Mouse (Mus musculus) bone marrow macrophage, adult 2 months (primary cell): ENCODE data around the gene Chd6. TPM values are rescaled to one million over a fixed set of nuclear protein-coding genes. Genes with fewer than 3 reads are reported as not detected.

Source experiments
- H3K27ac ChIP-seq: 2 replicates; pipeline ENCODE4 v1.5.1; 2012; ENCODE audit warnings: low read depth, low read length; ENCODE audit not compliant: insufficient read depth
- H3K4me1 ChIP-seq: 2 replicates; pipeline ENCODE4 v1.6.1; 2012; ENCODE audit warnings: low read length; ENCODE audit not compliant: control insufficient read depth, insufficient read depth
- H3K4me3 ChIP-seq: 2 replicates; pipeline ENCODE4 v1.5.1; 2012; ENCODE audit warnings: mild to moderate bottlenecking, low read length, moderate library complexity; ENCODE audit not compliant: insufficient read depth
- CTCF ChIP-seq: IDR thresholded peaks from 2 replicates; pipeline ENCODE4 v1.5.1; 2012; ENCODE audit warnings: low read depth, mild to moderate bottlenecking, low read length, moderate library complexity
- POLR2A ChIP-seq: IDR thresholded peaks from 2 replicates; pipeline ENCODE4 v1.6.1; 2012; ENCODE audit warnings: mild to moderate bottlenecking, low read depth, low read length, borderline replicate concordance
- polyA plus RNA-seq: library from polyadenylated mRNA; stranded (reverse); fragments of >200 nt; gene quantifications from 2 replicates; pipeline ENCODE4 v1.2.4, GENCODE M21; 2012; ENCODE audit not compliant: missing spikeins, insufficient read depth, insufficient read length

Gene Chd6
- polyA plus RNA-seq, 1 experiment, result 24.2 TPM

GRCm38 (mm10) chr2:160940930-160941709 lies 167.8 kb downstream of the Chd6 start:
- no peaks in the 10 kb centered on the region for H3K4me1 ChIP-seq
- no peak overlapping the region for H3K27ac ChIP-seq
- TF ChIP-seq POLR2A (no peak), CTCF (no peak)

GRCm38 (mm10) chr2:160934451-160934850 lies 174.4 kb downstream of the Chd6 start:
- Histone ChIP-seq H3K27ac (no peak overlapping the region), H3K4me1 (no peaks in the 10 kb centered on the region), H3K4me3 (no peak overlapping the region)
- TF ChIP-seq CTCF, result no peak
- TF ChIP-seq POLR2A, result no peak

More at GRCm38 (mm10) chr2:160940930-160941709, 167.8 kb downstream of the Chd6 start:
- no peak overlapping the region for H3K4me3 ChIP-seq

DNA sequence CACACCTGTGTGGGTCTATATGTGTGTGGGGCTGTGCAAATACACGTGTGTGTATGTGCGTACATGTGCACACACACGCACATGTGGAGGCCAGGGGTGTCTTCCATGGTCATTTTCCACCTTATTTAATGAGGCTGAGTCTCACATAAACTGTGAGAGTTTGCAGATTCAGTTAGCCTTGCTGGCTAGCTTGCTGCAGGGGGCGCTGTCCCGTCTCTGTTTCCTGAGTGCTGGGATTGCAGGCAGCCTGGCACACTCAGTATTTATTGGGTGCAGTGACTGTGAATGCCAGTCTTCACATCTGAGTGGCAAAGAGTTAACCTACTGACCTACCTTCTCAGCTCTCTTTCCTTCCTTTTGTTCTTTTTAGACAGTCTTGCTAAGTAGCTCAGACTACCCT lies 175.0 kb downstream of the Chd6 start:
- H3K4me3 ChIP-seq, result no peak overlapping the region
- no peak for TF ChIP-seq POLR2A
- TF ChIP-seq CTCF, result no peak
- H3K27ac ChIP-seq, result no peak overlapping the region
- H3K4me1 ChIP-seq, result no peaks in the 10 kb centered on the region

DNA sequence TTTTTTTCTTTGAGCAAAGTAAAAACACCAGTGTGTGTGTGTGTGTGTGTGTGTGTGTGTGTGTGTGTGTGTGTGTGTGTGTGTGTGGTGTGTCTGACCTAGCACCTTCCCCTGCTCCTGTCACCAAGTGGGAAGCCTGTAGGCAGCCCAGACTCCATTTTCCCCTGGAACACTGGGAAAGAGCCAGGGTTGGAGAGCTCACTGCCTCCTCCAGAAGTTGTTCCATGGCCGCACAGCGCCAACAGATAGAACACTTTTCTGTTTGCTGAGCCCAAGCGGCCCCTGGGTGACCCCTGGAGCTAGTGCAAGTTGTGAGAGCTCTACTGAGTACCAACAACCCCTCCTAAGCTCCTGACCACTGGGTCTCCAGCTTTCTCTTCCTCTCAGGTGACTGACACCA lies 175.9 kb downstream of the Chd6 start:
- no peak overlapping the region for H3K4me3 ChIP-seq
- H3K27ac ChIP-seq, result no peak overlapping the region
- TF ChIP-seq POLR2A (no peak), CTCF (no peak)
- no peaks in the 10 kb centered on the region for H3K4me1 ChIP-seq

- no peak for TF ChIP-seq CTCF
- no peak for TF ChIP-seq POLR2A
- H3K4me3 ChIP-seq, result no peak overlapping the region
- no peaks in the 10 kb centered on the region for H3K4me1 ChIP-seq
- H3K27ac ChIP-seq, result no peak overlapping the region
Measured at GRCm38 (mm10) chr2:160932325-160932724, 176.6 kb downstream of the Chd6 start.

- no peak overlapping the region for H3K4me3 ChIP-seq
- TF ChIP-seq POLR2A, result no peak
- no peak overlapping the region for H3K27ac ChIP-seq
- H3K4me1 ChIP-seq, result no peaks in the 10 kb centered on the region
Measured at GRCm38 (mm10) chr2:160931378-160931777, 177.5 kb downstream of the Chd6 start.

DNA sequence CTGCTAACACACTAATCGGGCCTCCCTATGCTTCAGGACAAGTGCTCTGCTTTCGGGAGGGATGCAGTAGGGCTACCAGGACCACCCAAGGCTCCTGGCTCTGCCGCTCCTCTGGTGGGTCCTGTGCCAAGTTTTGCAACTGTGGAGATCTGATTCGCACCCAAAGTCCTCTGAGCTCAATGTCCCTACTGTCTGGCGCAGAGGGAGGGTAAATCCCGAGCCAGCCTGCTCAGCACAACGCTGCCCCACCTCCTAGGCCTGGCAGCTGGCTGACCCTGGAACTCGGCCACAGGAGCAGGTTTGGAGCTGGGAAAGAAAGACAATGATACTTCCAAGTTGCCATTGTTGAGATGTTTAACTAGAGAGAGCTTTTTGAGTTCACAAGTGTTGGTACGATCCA lies 183.7 kb downstream of the Chd6 start:
- H3K4me3 ChIP-seq, result no peak overlapping the region
- no peak overlapping the region for H3K27ac ChIP-seq
- TF ChIP-seq POLR2A (no peak), CTCF (no peak)
- H3K4me1 ChIP-seq, result no peaks in the 10 kb centered on the region

- Histone ChIP-seq H3K4me3 (no peak overlapping the region), H3K4me1 (no peaks in the 10 kb centered on the region), H3K27ac (no peak overlapping the region)
- TF ChIP-seq CTCF (no peak), POLR2A (no peak)
Measured at GRCm38 (mm10) chr2:160921285-160921684, 187.6 kb downstream of the Chd6 start.

DNA sequence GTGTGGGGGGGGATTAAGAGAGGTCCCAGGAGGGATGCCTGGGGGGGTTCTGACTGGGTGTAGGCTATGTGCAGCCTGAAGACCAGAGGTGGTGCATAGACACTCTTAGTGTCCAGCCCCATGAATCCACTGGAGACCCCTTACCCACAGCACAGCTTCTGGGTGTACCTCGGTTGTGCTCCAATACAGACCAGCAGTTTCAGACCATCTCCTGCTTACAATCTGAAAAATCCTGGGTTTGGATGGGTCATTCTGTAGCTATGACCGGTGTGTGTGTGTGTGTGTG lies 190.0 kb downstream of the Chd6 start:
- H3K4me3 ChIP-seq, result no peak overlapping the region
- no peaks in the 10 kb centered on the region for H3K4me1 ChIP-seq
- no peak overlapping the region for H3K27ac ChIP-seq
- no peak for TF ChIP-seq POLR2A
- no peak for TF ChIP-seq CTCF

DNA sequence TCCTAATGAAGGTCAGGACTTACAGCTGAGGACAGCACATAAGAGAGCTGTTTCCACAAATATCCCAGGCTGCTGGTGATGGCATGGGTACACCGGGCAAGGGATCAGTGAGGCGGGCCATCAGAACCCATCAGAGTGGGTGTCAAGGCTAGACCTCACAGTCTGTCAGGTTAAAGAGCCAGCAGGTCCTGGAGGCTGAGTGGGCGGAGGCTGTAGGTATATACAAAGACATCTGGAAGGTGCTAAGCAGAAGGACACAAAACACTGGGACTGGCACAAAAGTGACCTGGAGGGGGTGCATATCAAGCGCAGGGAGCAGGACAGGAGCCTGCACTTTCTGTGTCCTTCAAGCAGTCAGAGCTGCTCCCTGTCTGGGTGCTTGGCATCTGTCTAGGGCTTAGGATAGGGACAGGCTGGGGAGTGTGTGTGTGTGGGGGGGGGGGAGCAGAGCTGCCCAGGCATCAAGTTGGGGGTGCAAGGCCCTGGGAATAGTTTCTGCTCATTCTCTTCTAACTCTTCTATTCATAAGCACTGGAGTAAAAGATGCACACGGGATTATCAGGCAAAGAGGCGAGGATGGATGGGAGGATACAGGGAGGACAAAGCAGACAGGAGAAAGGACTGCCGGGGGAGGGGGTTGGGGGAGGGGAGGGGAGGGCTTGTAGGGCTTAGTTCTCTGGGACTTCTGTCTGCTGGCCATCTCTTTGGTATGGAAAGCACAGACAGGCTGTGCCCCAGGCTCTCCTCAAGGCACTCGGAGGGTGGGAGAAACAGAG lies 190.5 kb downstream of the Chd6 start:
- Histone ChIP-seq H3K4me1 (no peaks in the 10 kb centered on the region), H3K27ac (no peak overlapping the region), H3K4me3 (no peak overlapping the region)
- TF ChIP-seq POLR2A, result no peak
- TF ChIP-seq CTCF, result no peak
